8 mouse cellular contexts compared by ENCODE assay signal in genomic region chr5:137613550-137613949, GRCm38 (mm10). TPM values are rescaled to one million over a fixed set of nuclear protein-coding genes. Genes with fewer than 3 reads are reported as not detected.
DNase-seq lines count a peak whose midpoint lies in the region; ATAC-seq and TF ChIP-seq lines count a peak whose summit lies in the region.

TSS of gene Pcolce (minus strand) at chr5:137613784.

- H3K27ac ChIP-seq in cortical plate, adult 2 months (ENCODE audit: insufficient read depth, low read length) = no peak within 1 kb of the TSS
- H3K27ac ChIP-seq in heart, embryonic 12.5 days (ENCODE audit: poor library complexity, severe bottlenecking) = peak within 1 kb of the TSS; percentile 56
- H3K27ac ChIP-seq in limb, embryonic 10.5 days = peak within 1 kb of the TSS; percentile 96
- H3K27ac ChIP-seq in midbrain, postnatal 0 days (ENCODE audit: low read depth, low read length) = no peak within 1 kb of the TSS

- peak within 1 kb of the TSS; percentile 47; the same call in 1 of the 2 replicates for H3K9ac ChIP-seq in heart, embryonic 12.5 days
- no peak within 1 kb of the TSS for H3K9ac ChIP-seq in midbrain, postnatal 0 days (replicated peaks; ENCODE audit: low read length, poor library complexity, severe bottlenecking)

- no peak for TF ChIP-seq CTCF in cortical plate, adult 2 months (IDR thresholded peaks at IDR 0.05; ENCODE audit: extremely low read depth, insufficient read depth, low read length)
- no peak for TF ChIP-seq CTCF in midbrain, postnatal 0 days (IDR thresholded peaks at IDR 0.05)

- no peaks in the 10 kb centered on the region; the same call in 1 of the 2 replicates for H3K36me3 ChIP-seq in heart, embryonic 12.5 days
- H3K36me3 ChIP-seq in limb, embryonic 10.5 days = peaks cover 3% of the 10 kb centered on the region
- no peaks in the 10 kb centered on the region for H3K36me3 ChIP-seq in midbrain, postnatal 0 days (ENCODE audit: insufficient read depth, low read length)

- H3K9me3 ChIP-seq in heart, embryonic 12.5 days (replicated peaks) = no peaks in the 10 kb centered on the region
- H3K9me3 ChIP-seq in limb, embryonic 10.5 days (replicated peaks) = no peaks in the 10 kb centered on the region
- no peaks in the 10 kb centered on the region for H3K9me3 ChIP-seq in midbrain, postnatal 0 days (ENCODE audit: low read length)

- DNase-seq in left cerebral cortex, adult 18-20 months (ENCODE audit: low spot score in 2 of 2) = no peak
- no peak for DNase-seq in left cerebral cortex, postnatal 36 days (ENCODE audit: low spot score in 2 of 2)
- peak; percentile 33 for DNase-seq in limb, embryonic 10.5 days (ENCODE audit: low spot score)
- no peak for DNase-seq in midbrain, postnatal 0 days (ENCODE audit: low spot score)
- no peak for DNase-seq in frontal cortex, postnatal 10 days (ENCODE audit: low spot score in 2 of 2)
- no peak for DNase-seq in cerebellum, postnatal 36 days

- H3K4me2 ChIP-seq in heart, embryonic 12.5 days = no peak within 1 kb of the TSS
- no peak within 1 kb of the TSS for H3K4me2 ChIP-seq in midbrain, postnatal 0 days (ENCODE audit: low read depth, low read length, poor library complexity, severe bottlenecking)

- 26% methylated on average over 11 of the region's 11 CpGs for WGBS in heart, embryonic 12.5 days
- WGBS in limb, embryonic 10.5 days = 49% methylated on average over 11 of the region's 11 CpGs
- 76% methylated on average over 11 of the region's 11 CpGs for WGBS in midbrain, postnatal 0 days

- no peak for ATAC-seq in heart, embryonic 12.5 days (ENCODE audit: insufficient number of reproducible peaks, low FRiP score)
- ATAC-seq in midbrain, postnatal 0 days (ENCODE audit: low FRiP score) = no peak

- no peaks in the 10 kb centered on the region for H3K4me1 ChIP-seq in cortical plate, adult 2 months (ENCODE audit: control insufficient read depth, insufficient read depth, low read length)
- peaks cover 54% of the 10 kb centered on the region for H3K4me1 ChIP-seq in heart, embryonic 12.5 days (replicated peaks)
- H3K4me1 ChIP-seq in limb, embryonic 10.5 days = peaks cover 57% of the 10 kb centered on the region
- H3K4me1 ChIP-seq in midbrain, postnatal 0 days (ENCODE audit: insufficient read depth, low read length) = no peaks in the 10 kb centered on the region

- 0 out of 2 replicates have a peak, but pooled peaks cover 1% of the 10 kb centered on the region for H3K27me3 ChIP-seq in heart, embryonic 12.5 days (replicated peaks)
- H3K27me3 ChIP-seq in limb, embryonic 10.5 days (ENCODE audit: low read depth, poor library complexity, severe bottlenecking) = no peaks in the 10 kb centered on the region
- H3K27me3 ChIP-seq in midbrain, postnatal 0 days (ENCODE audit: insufficient read depth, low read length) = no peaks in the 10 kb centered on the region

- H3K4me3 ChIP-seq in cortical plate, adult 2 months (ENCODE audit: insufficient read depth, low read length) = no peak within 1 kb of the TSS
- H3K4me3 ChIP-seq in heart, embryonic 12.5 days = no peak within 1 kb of the TSS
- 0 out of 2 replicates have a peak within 1 kb of the TSS, but pooled peaks have one; percentile 2 for H3K4me3 ChIP-seq in limb, embryonic 10.5 days
- H3K4me3 ChIP-seq in midbrain, postnatal 0 days (ENCODE audit: low read depth, low read length) = no peak within 1 kb of the TSS

- no peak for TF ChIP-seq POLR2A in cortical plate, adult 2 months (IDR thresholded peaks at IDR 0.05; ENCODE audit: extremely low read depth, insufficient read depth, low read length)

- intact Hi-C loops in left cerebral cortex, postnatal 36 days (cut with DNase I) = no loop called here

RNA-seq across cellular contexts. Expression of gene Pcolce, which starts in this region (rescaled TPM):
- 10 to 100 TPM; 12.6 to 15.2 TPM for total RNA-seq in left cerebral cortex, adult 18-20 months (2021)
- total RNA-seq in left cerebral cortex, postnatal 36 days (2021) = 10 to 100 TPM in 1 of 2 experiments, 1 to 10 TPM in 1; 8.6 to 14.9 TPM
- polyA plus RNA-seq in cortical plate, adult 2 months (2012; rRNA removed) = 12.6 and 13.6 TPM in 2 replicates
- 109 and 118 TPM in 2 replicates for polyA plus RNA-seq in heart, embryonic 12.5 days (2016; fragmentation: Nextera tagmentation; extraction: Ambion mirVana)
- 153 and 165 TPM in 2 replicates for polyA plus RNA-seq in limb, embryonic 10.5 days (2016; fragmentation: Nextera tagmentation; extraction: Ambion mirVana)
- total RNA-seq in midbrain, postnatal 0 days (2014; rRNA removed) = 18.6 and 19.4 TPM in 2 replicates
- polyA plus RNA-seq in midbrain, postnatal 0 days (2015; fragmentation: Nextera tagmentation; extraction: Ambion mirVana) = 16.7 and 19.6 TPM in 2 replicates

Comparison
In these comparisons a context has a peak if more than half of its experiments do, and no peak if none do; other contexts are left out.
1. H3K27ac ChIP-seq: peak in heart, embryonic 12.5 days (single experiment) and limb, embryonic 10.5 days (single experiment); none in cortical plate, adult 2 months (single experiment) and midbrain, postnatal 0 days (single experiment).